Mouse (Mus musculus) brain, embryonic 14.5 days (tissue): Measurements from ENCODE around the gene Myo5c.

Source experiments
- CTCF ChIP-seq: fragments of 200-500 bp; IDR thresholded peaks from 2 replicates; pipeline ENCODE4 v1.5.1; 2012; ENCODE audit warnings: inconsistent platforms, mild to moderate bottlenecking, moderate library complexity, borderline replicate concordance; ENCODE audit not compliant: insufficient read depth, insufficient read length; ENCODE audit errors: extremely low read depth
- POLR2A ChIP-seq: fragments of 200-500 bp; IDR thresholded peaks from 2 replicates; pipeline ENCODE4 v1.6.1; 2012; ENCODE audit warnings: mild to moderate bottlenecking, inconsistent platforms, borderline replicate concordance; ENCODE audit not compliant: poor library complexity, insufficient read depth, insufficient read length, severe bottlenecking; ENCODE audit errors: extremely low read depth

GRCm38 (mm10) chr9:75262235-75262826 is 30.5 kb downstream of the Myo5c start:
- TF ChIP-seq POLR2A, result no peak
- TF ChIP-seq CTCF, result peak; percentile 33; the same call in 1 of the 2 replicates
